Mouse (Mus musculus): ENCODE measurements at regions not wholly inside any gene's neighbourhood (a gene's known extent, or its start where the extent isn't known, plus 50 kb on each side); places are given as distances from the start of the nearest gene placed in this dataset.

DNA sequence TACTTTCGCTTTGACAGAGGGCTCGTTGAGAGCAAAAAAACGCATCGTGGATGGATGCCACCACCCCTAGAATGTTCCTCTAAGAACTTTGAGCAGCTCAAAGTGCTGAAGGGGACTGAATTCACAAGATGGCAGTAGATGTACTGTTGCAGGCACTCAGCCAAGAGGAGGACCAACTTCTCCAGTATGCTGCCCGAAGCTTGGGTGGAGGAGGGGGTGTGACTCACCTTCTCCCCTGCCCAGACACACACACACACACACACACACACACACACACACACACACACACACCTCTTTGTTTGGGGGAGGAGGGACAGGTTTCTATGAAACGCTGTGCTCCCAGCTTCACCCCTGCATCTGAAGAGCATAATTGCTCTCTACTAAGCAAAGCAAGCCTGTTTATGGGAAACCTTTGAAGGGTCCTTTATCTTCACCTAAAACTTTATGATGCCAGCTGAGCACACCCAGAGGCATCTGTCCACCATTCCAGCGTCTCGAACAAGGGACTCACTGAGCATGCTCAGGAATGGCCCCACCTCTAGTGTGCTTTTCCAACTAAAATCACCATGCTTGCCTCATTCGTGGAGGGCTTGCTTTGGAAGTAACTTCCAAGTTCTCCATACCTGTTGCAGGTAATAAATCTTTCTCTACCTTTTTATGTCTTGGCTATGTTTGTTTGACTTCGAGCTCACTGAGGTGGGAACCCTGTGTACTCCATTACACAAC lies 126.8 kb upstream of the Rreb1 start:
- DNase-seq (ENCODE audit: low read depth, low spot score) = no peak
- no peaks in the 10 kb centered on the region for H3K36me3 ChIP-seq (ENCODE audit: control insufficient read depth, insufficient read depth, low read length, poor library complexity, severe bottlenecking)
- no peaks in the 10 kb centered on the region for H3K27me3 ChIP-seq (ENCODE audit: control insufficient read depth, insufficient read depth, low read length, poor library complexity, severe bottlenecking)

DNA sequence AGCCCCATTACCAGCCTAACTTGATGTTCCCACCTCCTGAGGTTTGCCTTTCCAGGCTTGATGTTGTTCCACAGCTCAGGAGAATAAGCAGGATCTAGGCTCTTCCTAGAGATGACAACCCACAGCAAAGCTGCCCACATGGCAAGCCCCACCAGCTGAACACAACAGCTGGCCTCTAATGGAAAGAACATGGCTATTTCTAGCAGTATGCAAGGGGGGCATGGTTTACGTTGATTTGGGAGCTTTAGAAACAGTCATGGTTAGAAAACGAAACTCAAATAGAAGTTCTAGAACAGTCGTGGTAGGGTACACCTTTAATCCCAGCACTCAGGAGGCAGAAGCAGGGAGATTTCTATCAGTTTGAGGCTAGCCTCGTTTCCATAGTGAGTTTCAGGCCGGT lies 123.5 kb upstream of the Rreb1 start:
- no peak for DNase-seq (ENCODE audit: low read depth, low spot score)
- Histone ChIP-seq H3K27me3 (ENCODE audit: control insufficient read depth, insufficient read depth, low read length, poor library complexity, severe bottlenecking) (no peaks in the 10 kb centered on the region), H3K36me3 (ENCODE audit: control insufficient read depth, insufficient read depth, low read length, poor library complexity, severe bottlenecking) (no peaks in the 10 kb centered on the region)

DNA sequence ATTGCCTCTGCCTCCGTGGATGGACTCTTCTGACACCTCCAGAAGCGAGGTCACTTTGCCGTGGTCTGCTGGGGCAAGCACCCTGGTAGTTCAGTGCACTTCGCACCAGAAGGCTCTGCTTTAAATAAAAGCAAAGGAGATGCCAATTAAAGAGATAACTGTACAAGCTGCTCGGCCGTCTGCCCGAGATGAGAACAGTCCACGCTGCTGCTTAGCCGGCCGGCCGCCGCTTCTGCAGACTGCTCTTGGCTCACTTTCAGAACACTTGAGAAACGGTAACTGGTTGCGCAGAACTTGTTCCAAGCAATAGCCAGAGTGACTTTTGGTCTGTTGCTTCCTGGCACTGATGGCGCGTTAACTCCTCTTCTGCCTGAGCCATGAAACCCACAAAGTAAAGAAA lies 121.0 kb upstream of the Rreb1 start:
- H3K36me3 ChIP-seq (ENCODE audit: control insufficient read depth, insufficient read depth, low read length, poor library complexity, severe bottlenecking) = no peaks in the 10 kb centered on the region
- peak; percentile 54 for DNase-seq (ENCODE audit: low read depth, low spot score)
- H3K27me3 ChIP-seq (ENCODE audit: control insufficient read depth, insufficient read depth, low read length, poor library complexity, severe bottlenecking) = no peaks in the 10 kb centered on the region

DNA sequence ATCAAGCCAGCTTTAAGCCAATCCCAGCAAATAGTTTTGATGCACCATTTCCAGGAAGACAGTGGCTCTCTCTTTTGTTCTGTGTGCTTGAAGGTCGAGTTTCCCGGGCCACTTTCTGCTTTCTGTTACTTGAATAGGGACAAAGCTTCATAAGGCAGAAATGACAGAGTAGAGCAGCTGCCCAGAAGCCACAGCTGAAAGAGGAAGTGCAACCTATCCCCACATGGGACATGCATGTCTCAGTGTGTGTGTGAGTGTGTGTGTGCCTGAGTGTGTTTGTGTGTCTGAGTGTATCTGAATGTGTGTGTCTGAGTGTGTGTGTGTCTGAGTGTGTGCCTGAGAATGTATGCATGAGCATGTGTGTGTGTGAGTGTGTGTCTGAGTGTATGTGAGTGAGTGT lies 120.2 kb upstream of the Rreb1 start:
- Histone ChIP-seq H3K36me3 (ENCODE audit: control insufficient read depth, insufficient read depth, low read length, poor library complexity, severe bottlenecking) (no peaks in the 10 kb centered on the region), H3K27me3 (ENCODE audit: control insufficient read depth, insufficient read depth, low read length, poor library complexity, severe bottlenecking) (no peaks in the 10 kb centered on the region)
- peak; percentile 91 for DNase-seq (ENCODE audit: low read depth, low spot score)

DNA sequence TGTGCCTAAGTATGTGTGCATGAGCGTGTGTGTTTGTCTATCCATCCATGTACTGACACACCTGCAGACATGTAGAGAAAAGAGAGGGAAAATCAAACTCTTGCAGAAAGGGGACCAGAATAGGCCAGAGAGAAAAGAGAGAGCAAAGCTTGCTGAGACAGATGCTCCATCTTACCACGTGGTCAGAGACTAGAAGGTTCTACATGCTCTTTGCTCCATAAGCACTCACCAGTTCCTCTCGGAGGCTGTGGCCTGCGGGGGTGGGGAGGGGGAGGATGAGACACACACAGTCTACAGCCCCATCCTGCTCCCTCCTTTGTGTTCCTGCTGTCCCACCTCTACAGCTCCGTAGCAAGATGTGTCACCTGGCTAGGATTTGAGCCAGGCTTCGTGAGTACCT lies 119.7 kb upstream of the Rreb1 start:
- DNase-seq (ENCODE audit: low read depth, low spot score) = peak; percentile 60

DNA sequence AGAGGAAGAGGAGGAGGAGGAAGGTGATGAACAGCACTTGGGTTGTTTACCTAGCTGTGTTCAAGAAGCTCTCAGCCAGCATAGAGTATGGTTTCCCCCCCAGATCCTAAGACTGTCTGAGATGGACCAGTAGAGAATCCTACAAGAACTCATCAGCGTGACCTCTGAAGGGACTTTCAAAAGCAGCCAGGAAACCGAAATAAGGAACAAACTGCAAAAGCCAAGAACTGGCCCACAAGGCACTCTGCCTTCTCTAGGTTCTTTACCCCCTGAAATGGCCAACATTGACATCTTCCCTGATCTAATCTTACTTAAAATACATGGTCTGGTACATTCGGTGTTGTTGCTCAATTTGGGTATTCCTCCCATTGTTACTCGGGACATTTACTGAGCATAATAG lies 118.1 kb upstream of the Rreb1 start:
- no peaks in the 10 kb centered on the region for H3K27me3 ChIP-seq (ENCODE audit: control insufficient read depth, insufficient read depth, low read length, poor library complexity, severe bottlenecking)
- peak; percentile 58 for DNase-seq (ENCODE audit: low read depth, low spot score)
- no peaks in the 10 kb centered on the region for H3K36me3 ChIP-seq (ENCODE audit: control insufficient read depth, insufficient read depth, low read length, poor library complexity, severe bottlenecking)

More for the DNA sequence above, 119.7 kb upstream of the Rreb1 start:
- Histone ChIP-seq H3K27me3 (ENCODE audit: control insufficient read depth, insufficient read depth, low read length, poor library complexity, severe bottlenecking) (no peaks in the 10 kb centered on the region), H3K36me3 (ENCODE audit: control insufficient read depth, insufficient read depth, low read length, poor library complexity, severe bottlenecking) (no peaks in the 10 kb centered on the region)

DNA sequence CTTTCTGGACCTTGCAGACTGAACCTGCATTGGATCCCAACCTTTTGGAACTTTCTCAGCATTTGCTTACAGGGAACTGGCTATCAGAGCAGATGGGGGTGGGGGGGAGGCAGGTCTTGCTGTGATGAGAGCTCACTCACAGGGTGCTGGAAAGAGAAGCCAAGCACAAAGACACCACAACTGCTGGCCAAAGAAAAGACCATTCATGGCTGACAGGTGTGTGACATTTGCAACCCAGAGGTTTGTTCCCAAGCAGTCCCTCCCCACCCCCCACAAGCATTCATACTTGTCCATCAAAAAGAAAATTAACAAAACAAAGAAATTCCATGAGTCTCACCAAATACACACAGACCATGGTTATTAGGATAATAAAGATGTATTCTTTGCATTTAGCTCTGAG lies 117.5 kb upstream of the Rreb1 start:
- no peak for DNase-seq (ENCODE audit: low read depth, low spot score)
- H3K36me3 ChIP-seq (ENCODE audit: control insufficient read depth, insufficient read depth, low read length, poor library complexity, severe bottlenecking) = no peaks in the 10 kb centered on the region
- no peaks in the 10 kb centered on the region for H3K27me3 ChIP-seq (ENCODE audit: control insufficient read depth, insufficient read depth, low read length, poor library complexity, severe bottlenecking)

DNA sequence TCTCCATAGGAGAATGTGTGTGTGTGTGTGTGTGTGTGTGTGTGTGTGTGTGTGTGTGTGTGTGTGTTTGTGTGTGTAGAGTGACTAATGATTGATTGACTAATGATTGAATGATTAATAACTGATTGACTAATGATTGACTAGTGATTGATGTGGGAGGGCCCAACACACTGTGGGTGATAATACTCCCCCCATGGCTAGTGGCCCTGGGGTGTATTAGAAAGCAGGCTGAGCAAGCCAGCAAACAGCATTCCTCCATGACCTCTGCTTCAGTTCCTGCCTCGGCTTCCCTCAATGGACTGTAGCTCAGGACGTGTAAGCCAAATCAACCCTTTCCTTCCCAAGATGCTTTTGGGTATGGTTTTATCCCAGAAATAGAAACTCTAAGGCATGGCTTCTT lies 114.1 kb upstream of the Rreb1 start:
- Histone ChIP-seq H3K36me3 (ENCODE audit: control insufficient read depth, insufficient read depth, low read length, poor library complexity, severe bottlenecking) (no peaks in the 10 kb centered on the region), H3K27me3 (ENCODE audit: control insufficient read depth, insufficient read depth, low read length, poor library complexity, severe bottlenecking) (no peaks in the 10 kb centered on the region)
- no peak for DNase-seq (ENCODE audit: low read depth, low spot score)

DNA sequence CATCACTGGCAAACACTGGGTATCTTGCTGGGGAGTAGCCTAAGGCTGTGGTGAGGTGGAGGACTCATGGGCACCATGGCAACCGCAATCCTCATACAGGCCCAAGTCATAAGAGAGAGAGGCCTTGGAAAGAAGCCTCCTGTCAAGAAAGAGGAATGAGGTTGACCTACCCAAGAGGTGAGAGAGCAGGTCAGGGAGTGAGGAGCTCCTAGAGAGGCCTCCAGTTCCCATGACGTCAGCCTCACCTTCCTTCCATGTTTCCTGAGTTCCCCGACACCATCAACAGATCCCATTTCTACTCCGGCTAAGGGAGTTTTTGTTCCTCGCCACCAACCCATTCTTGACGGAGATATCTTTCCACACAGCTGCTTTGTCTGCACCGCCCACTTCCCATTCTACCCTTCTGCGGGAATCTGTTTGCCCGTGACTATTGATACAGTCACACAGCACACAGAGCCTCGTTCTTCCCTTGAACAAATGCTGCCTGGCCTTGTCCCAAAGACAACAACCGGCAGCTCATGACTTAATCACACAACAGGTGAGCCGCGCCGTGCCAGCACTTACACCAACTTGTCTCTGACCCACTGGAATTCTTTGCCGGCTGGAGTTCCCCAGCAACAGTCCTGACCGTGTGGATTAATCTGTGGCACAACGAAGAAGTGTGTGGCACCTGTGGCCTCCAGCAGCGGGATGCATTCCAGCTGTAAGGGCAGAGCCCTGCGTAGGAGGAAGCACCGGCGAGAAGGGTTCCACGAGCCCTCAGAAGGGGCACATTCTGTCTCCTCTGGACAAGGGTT lies 111.8 kb upstream of the Rreb1 start:
- H3K27me3 ChIP-seq (ENCODE audit: control insufficient read depth, insufficient read depth, low read length, poor library complexity, severe bottlenecking) = no peaks in the 10 kb centered on the region
- DNase-seq (ENCODE audit: low read depth, low spot score) = no peak
- no peaks in the 10 kb centered on the region for H3K36me3 ChIP-seq (ENCODE audit: control insufficient read depth, insufficient read depth, low read length, poor library complexity, severe bottlenecking)

DNA sequence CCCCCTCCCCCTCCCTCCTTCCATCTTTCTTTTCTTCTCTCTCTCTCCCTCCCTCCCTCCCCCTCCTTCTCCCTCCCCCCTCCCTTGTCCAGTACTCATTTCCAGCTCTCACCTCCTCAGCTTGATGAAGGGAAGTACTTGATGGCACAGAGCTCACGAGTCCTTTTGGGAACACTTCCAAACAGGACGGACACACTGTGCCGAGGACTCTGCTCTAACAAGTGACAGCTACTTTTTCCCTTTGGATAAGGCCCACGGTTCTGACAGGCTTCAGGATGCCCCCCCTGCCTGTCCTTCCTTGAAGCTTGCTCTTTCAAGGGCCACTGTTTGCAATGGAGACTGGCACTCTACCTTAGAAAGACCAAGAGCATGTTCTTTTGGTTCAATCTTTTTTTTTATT lies 110.8 kb upstream of the Rreb1 start:
- H3K36me3 ChIP-seq (ENCODE audit: control insufficient read depth, insufficient read depth, low read length, poor library complexity, severe bottlenecking) = no peaks in the 10 kb centered on the region
- no peaks in the 10 kb centered on the region for H3K27me3 ChIP-seq (ENCODE audit: control insufficient read depth, insufficient read depth, low read length, poor library complexity, severe bottlenecking)
- no peak for DNase-seq (ENCODE audit: low read depth, low spot score)

DNA sequence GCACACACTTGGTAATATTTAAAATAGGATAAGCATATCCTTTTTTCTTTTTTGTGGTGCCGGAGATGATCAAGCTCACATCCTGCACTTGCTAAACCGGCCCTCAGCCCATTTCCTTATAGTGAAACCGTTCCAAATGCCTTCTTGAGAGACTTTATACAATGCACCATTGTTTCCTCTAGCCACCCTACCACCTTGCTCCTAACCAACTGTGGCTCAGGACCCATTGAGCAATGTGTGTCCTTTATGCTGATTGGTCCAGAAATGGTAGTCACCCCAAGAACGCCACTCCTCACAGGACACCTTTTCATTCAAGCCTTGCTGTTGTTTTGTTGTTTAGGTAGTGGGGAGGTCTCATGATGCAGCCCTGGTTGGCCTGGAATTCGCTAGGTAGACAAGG lies 110.3 kb upstream of the Rreb1 start:
- no peak for DNase-seq (ENCODE audit: low read depth, low spot score)
- no peaks in the 10 kb centered on the region for H3K27me3 ChIP-seq (ENCODE audit: control insufficient read depth, insufficient read depth, low read length, poor library complexity, severe bottlenecking)
- H3K36me3 ChIP-seq (ENCODE audit: control insufficient read depth, insufficient read depth, low read length, poor library complexity, severe bottlenecking) = no peaks in the 10 kb centered on the region

DNA sequence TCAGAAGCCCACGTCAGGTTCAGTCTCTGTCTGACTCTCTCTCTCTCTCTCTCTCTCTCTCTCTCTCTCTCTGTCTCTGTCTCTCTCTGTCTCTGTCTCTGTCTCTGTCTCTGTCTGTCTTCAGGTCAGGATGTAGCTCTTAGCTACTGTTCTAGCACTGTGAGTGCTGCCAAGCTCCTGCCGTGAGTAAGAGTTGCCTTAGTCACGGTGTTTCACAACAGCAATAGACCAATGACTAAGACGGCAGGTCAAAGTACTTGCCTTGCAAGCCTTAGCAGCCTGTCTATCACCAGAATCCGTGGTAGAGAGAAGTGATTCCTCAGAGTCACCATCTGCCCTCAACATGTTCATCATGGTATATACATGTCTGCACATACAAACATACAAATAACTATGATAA lies 107.1 kb upstream of the Rreb1 start:
- no peaks in the 10 kb centered on the region for H3K27me3 ChIP-seq (ENCODE audit: control insufficient read depth, insufficient read depth, low read length, poor library complexity, severe bottlenecking)
- H3K36me3 ChIP-seq (ENCODE audit: control insufficient read depth, insufficient read depth, low read length, poor library complexity, severe bottlenecking) = no peaks in the 10 kb centered on the region
- DNase-seq (ENCODE audit: low read depth, low spot score) = no peak

DNA sequence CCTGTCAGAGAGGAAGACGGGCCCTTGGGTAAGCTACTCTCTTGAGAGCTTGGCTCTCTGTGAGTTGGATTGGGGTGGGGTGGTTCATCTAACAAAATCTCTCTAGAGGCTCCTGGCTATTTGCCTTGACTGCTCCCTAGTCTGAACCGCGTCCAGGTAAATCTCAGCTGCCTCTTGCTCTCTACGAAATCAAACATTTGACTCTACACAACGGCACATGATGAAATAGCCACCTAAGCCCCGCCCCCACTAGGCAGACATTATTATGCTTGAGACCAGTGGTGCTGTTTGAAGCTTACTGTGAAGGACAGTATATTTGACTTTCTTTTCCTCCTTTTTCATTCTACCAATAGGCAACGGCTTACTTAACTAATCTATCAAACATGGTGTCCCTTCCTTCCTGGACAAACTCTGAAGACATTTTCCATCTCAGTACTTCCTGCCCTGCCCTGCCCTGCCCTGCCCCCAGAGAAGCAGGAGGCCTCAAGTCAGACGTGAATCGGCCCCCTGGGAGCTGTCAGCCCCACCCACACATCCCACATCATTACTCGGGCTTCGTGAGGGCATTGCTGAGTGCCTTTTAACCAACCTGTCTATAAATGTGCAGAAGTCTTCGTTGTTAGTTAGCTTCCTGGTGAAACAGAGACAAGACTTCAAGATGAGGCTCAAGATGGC lies 103.4 kb upstream of the Rreb1 start:
- Histone ChIP-seq H3K27me3 (ENCODE audit: control insufficient read depth, insufficient read depth, low read length, poor library complexity, severe bottlenecking) (no peaks in the 10 kb centered on the region), H3K36me3 (ENCODE audit: control insufficient read depth, insufficient read depth, low read length, poor library complexity, severe bottlenecking) (no peaks in the 10 kb centered on the region)
- peak; percentile 85 for DNase-seq (ENCODE audit: low read depth, low spot score)

DNA sequence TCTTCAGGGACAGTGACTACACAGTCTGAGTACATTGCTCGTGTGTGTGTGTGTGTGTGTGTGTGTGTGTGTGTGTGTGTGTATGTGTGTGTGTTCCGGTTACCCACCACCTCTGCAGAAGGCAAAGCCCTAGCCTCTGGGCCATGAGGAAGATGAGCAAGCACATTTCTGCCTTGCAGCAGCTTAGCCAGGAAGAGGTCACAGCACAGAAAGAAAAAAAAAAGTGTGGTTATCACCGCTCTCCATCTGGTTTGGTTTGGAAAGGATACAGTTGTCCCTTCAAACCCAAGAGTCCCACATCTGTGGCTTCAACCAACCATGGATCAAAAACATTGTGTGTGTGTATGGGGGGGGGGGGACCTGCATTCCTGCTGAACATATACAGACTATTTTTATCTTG lies 102.5 kb upstream of the Rreb1 start:
- no peaks in the 10 kb centered on the region for H3K36me3 ChIP-seq (ENCODE audit: control insufficient read depth, insufficient read depth, low read length, poor library complexity, severe bottlenecking)
- DNase-seq (ENCODE audit: low read depth, low spot score) = no peak
- H3K27me3 ChIP-seq (ENCODE audit: control insufficient read depth, insufficient read depth, low read length, poor library complexity, severe bottlenecking) = no peaks in the 10 kb centered on the region

DNA sequence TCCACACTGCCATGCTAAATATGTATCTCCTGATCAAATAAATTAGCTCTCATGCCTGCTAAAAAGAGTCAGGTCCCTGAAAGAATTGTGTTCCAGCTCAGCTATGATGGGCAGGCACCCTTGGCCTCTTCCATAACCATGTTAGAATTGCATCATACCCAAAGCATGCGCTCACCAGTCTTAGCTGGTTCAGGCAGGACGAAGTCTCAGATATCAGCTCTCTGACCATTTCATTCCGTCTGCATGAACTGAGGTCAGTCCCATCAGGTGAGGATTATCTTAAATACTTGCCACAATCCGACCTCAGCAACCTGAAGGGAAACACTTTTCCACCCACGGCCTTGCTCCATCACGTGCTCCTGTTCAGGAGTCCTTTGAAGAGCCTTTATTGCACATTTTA lies 101.3 kb upstream of the Rreb1 start:
- no peak for DNase-seq (ENCODE audit: low read depth, low spot score)
- H3K36me3 ChIP-seq (ENCODE audit: control insufficient read depth, insufficient read depth, low read length, poor library complexity, severe bottlenecking) = no peaks in the 10 kb centered on the region
- H3K27me3 ChIP-seq (ENCODE audit: control insufficient read depth, insufficient read depth, low read length, poor library complexity, severe bottlenecking) = no peaks in the 10 kb centered on the region

Measured in splenic B cell, adult 2 months (primary cell).